In genomic region chr14:118234541-118235210, GRCm38 (mm10) we compare ENCODE assay signal across 8 mouse cellular contexts. TPM values are rescaled to one million over a fixed set of nuclear protein-coding genes. Genes with fewer than 3 reads are reported as not detected.
DNase-seq lines count a peak whose midpoint lies in the region; ATAC-seq and TF ChIP-seq lines count a peak whose summit lies in the region.

No protein-coding gene starts in this region.

- H3K4me1 ChIP-seq in intestine, postnatal 0 days (replicated peaks; ENCODE audit: control insufficient read depth, insufficient read depth, low read length) = peaks cover 9% of the 10 kb centered on the region; the same call in 1 of the 2 replicates
- peaks cover 28% of the 10 kb centered on the region for H3K4me1 ChIP-seq in neural tube, embryonic 12.5 days

- H3K27ac ChIP-seq in intestine, postnatal 0 days (ENCODE audit: low read depth, low read length) = no peak overlapping the region
- peak overlapping the region; percentile 2; the same call in 1 of the 2 replicates for H3K27ac ChIP-seq in neural tube, embryonic 12.5 days

- H3K4me2 ChIP-seq in intestine, postnatal 0 days (replicated peaks; ENCODE audit: low read depth) = peak overlapping the region; percentile 97
- peak overlapping the region; percentile 89 for H3K4me2 ChIP-seq in neural tube, embryonic 12.5 days (replicated peaks)

- H3K9me3 ChIP-seq in intestine, postnatal 0 days (ENCODE audit: control insufficient read depth) = no peaks in the 10 kb centered on the region
- no peaks in the 10 kb centered on the region for H3K9me3 ChIP-seq in neural tube, embryonic 12.5 days

- no peak for ATAC-seq in intestine, postnatal 0 days
- no peak for ATAC-seq in neural tube, embryonic 12.5 days (ENCODE audit: low FRiP score, low read depth)

- peaks cover 94% of the 10 kb centered on the region for H3K27me3 ChIP-seq in intestine, postnatal 0 days (replicated peaks; ENCODE audit: control insufficient read depth, insufficient read depth, low read length)
- H3K27me3 ChIP-seq in neural tube, embryonic 12.5 days (replicated peaks) = peaks cover 49% of the 10 kb centered on the region

- no peaks in the 10 kb centered on the region for H3K36me3 ChIP-seq in intestine, postnatal 0 days (ENCODE audit: control insufficient read depth, insufficient read depth)
- no peaks in the 10 kb centered on the region for H3K36me3 ChIP-seq in neural tube, embryonic 12.5 days

- 2% methylated on average over 58 of the region's 84 CpGs for WGBS in intestine, postnatal 0 days
- under 1% methylated on average over 83 of the region's 84 CpGs for WGBS in neural tube, embryonic 12.5 days

- peak; percentile 36 to 42 for DNase-seq in cerebellum, postnatal 10 days
- DNase-seq in cerebellum, adult 9-10 months = no peak
- DNase-seq in thymus, postnatal 4 days = peak; percentile 52
- DNase-seq in thymus, postnatal 0 days (ENCODE audit: low spot score) = no peak
- no peak for DNase-seq in adrenal gland, adult 8-10 months
- no peak for DNase-seq in cerebellum, adult 9-11 months

- H3K9ac ChIP-seq in intestine, postnatal 0 days (ENCODE audit: low read depth, low read length) = no peak overlapping the region
- peak overlapping the region; percentile 86 for H3K9ac ChIP-seq in neural tube, embryonic 12.5 days

- no peak for TF ChIP-seq CTCF in intestine, postnatal 0 days (IDR thresholded peaks at IDR 0.05; ENCODE audit: low read depth)

- peak overlapping the region; percentile 55 for H3K4me3 ChIP-seq in intestine, postnatal 0 days (ENCODE audit: low read depth, low read length)
- H3K4me3 ChIP-seq in neural tube, embryonic 12.5 days = peak overlapping the region; percentile 62

RNA-seq across cellular contexts. Expression of gene Sox21, which starts 2.2 kb away (rescaled TPM):
- 0.08 TPM in 2 replicates for polyA plus RNA-seq in thymus, postnatal 0 days (2015; fragmentation: Nextera tagmentation; extraction: Ambion mirVana)
- polyA plus RNA-seq in intestine, postnatal 0 days (2015; fragmentation: Nextera tagmentation; extraction: Ambion mirVana) = 0.07 and 0.13 TPM in 2 replicates
- 14.9 and 15.1 TPM in 2 replicates for polyA plus RNA-seq in neural tube, embryonic 12.5 days (2016; fragmentation: Nextera tagmentation; extraction: Ambion mirVana)
- under 1 TPM in 3 of 4 experiments, not detected in 1; 0.09 to 0.17 (median 0.17) TPM for total RNA-seq in adrenal gland, adult 8-10 months (2022)

RNA-seq across cellular contexts. Expression of gene Gm9376, which starts 32.1 kb away (rescaled TPM):
- not detected in 2 replicates for polyA plus RNA-seq in thymus, postnatal 0 days (2015; fragmentation: Nextera tagmentation; extraction: Ambion mirVana)
- polyA plus RNA-seq in intestine, postnatal 0 days (2015; fragmentation: Nextera tagmentation; extraction: Ambion mirVana) = not detected in 2 replicates
- polyA plus RNA-seq in neural tube, embryonic 12.5 days (2016; fragmentation: Nextera tagmentation; extraction: Ambion mirVana) = not detected in 2 replicates
- total RNA-seq in adrenal gland, adult 8-10 months (2022) = not detected

Comparison
In these comparisons a context has a peak if more than half of its experiments do, and no peak if none do; other contexts are left out.
1. DNase-seq: peak in cerebellum, postnatal 10 days (2 of 2) and thymus, postnatal 4 days (single experiment); none in cerebellum, adult 9-10 months (single experiment), thymus, postnatal 0 days (single experiment), adrenal gland, adult 8-10 months (single experiment) and cerebellum, adult 9-11 months (single experiment).
2. RNA of gene Sox21, which starts 2.2 kb away (polyA plus RNA-seq): 14.9 to 15.1 TPM in neural tube, embryonic 12.5 days; 0.08 TPM in thymus, postnatal 0 days and 0.07 to 0.13 TPM in intestine, postnatal 0 days; every median in the first group is over 10 times any median in the second.